Mouse (Mus musculus): ENCODE data around the gene Zdhhc5. TPM values are rescaled to one million over a fixed set of nuclear protein-coding genes. Genes with fewer than 3 reads are reported as not detected.
"Not testable (repeated sequence)": the region's sequence is repeated elsewhere in the genome, so short reads cannot be mapped to it uniquely, and the experiment has no call there.

The Zdhhc5 gene
- total RNA-seq, 2 experiments from 2014 or later: 29.2 to 39.8 TPM

- peak; percentile 12; the same call in 1 of the 2 replicates for ATAC-seq (replicated peaks; ENCODE audit: low FRiP score, poor library complexity, severe bottlenecking)
Observed at GRCm38 (mm10) chr2:84736312-84737161, 21.6 kb upstream of the Zdhhc5 start.

- ATAC-seq (replicated peaks; ENCODE audit: low FRiP score, poor library complexity, severe bottlenecking): peak; percentile 71
Observed at GRCm38 (mm10) chr2:84735346-84735920, 20.5 kb upstream of the Zdhhc5 start.

- peak; percentile 18 for ATAC-seq (replicated peaks; ENCODE audit: low FRiP score, poor library complexity, severe bottlenecking)
Observed at GRCm38 (mm10) chr2:84734919-84735318, 19.9 kb upstream of the Zdhhc5 start.

GRCm38 (mm10) chr2:84734351-84734864 lies 19.4 kb upstream of the Zdhhc5 start:
- ATAC-seq (replicated peaks; ENCODE audit: low FRiP score, poor library complexity, severe bottlenecking): no peak

- ATAC-seq (replicated peaks; ENCODE audit: low FRiP score, poor library complexity, severe bottlenecking): peak; percentile 57
Observed at GRCm38 (mm10) chr2:84733579-84734300, 18.8 kb upstream of the Zdhhc5 start, which contains the start of gene Ypel4. TSS of gene Ypel4 (plus strand) at chr2:84734058.

GRCm38 (mm10) chr2:84732394-84732793 lies 17.4 kb upstream of the Zdhhc5 start:
- ATAC-seq (replicated peaks; ENCODE audit: low FRiP score, poor library complexity, severe bottlenecking): no peak

- ATAC-seq (replicated peaks; ENCODE audit: low FRiP score, poor library complexity, severe bottlenecking): no peak
Observed at GRCm38 (mm10) chr2:84731206-84731605, 16.2 kb upstream of the Zdhhc5 start.

GRCm38 (mm10) chr2:84728191-84728590 lies 13.2 kb upstream of the Zdhhc5 start:
- not testable (repeated sequence) for ATAC-seq (replicated peaks; ENCODE audit: low FRiP score, poor library complexity, severe bottlenecking)

GRCm38 (mm10) chr2:84727172-84727858 lies 12.3 kb upstream of the Zdhhc5 start, which contains the start of gene Clp1:
TSS of gene Clp1 (minus strand) at chr2:84727350.
- ATAC-seq (replicated peaks; ENCODE audit: low FRiP score, poor library complexity, severe bottlenecking): peak; percentile 95

GRCm38 (mm10) chr2:84726716-84727115 lies 11.7 kb upstream of the Zdhhc5 start:
- no peak for ATAC-seq (replicated peaks; ENCODE audit: low FRiP score, poor library complexity, severe bottlenecking)

GRCm38 (mm10) chr2:84725770-84726169 lies 10.8 kb upstream of the Zdhhc5 start:
- no peak for ATAC-seq (replicated peaks; ENCODE audit: low FRiP score, poor library complexity, severe bottlenecking)

- no peak for ATAC-seq (replicated peaks; ENCODE audit: low FRiP score, poor library complexity, severe bottlenecking)
Observed at GRCm38 (mm10) chr2:84723856-84724255, 8.9 kb upstream of the Zdhhc5 start.

GRCm38 (mm10) chr2:84721182-84721581 lies 6.2 kb upstream of the Zdhhc5 start:
- ATAC-seq (replicated peaks; ENCODE audit: low FRiP score, poor library complexity, severe bottlenecking): no peak

GRCm38 (mm10) chr2:84720718-84721117 lies 5.7 kb upstream of the Zdhhc5 start:
- ATAC-seq (replicated peaks; ENCODE audit: low FRiP score, poor library complexity, severe bottlenecking): no peak

- ATAC-seq (replicated peaks; ENCODE audit: low FRiP score, poor library complexity, severe bottlenecking): no peak
Observed at GRCm38 (mm10) chr2:84717357-84717756, 2.4 kb upstream of the Zdhhc5 start.

GRCm38 (mm10) chr2:84716423-84717355 lies 1.7 kb upstream of the Zdhhc5 start:
- ATAC-seq (replicated peaks; ENCODE audit: low FRiP score, poor library complexity, severe bottlenecking): peak; percentile 39

- ATAC-seq (replicated peaks; ENCODE audit: low FRiP score, poor library complexity, severe bottlenecking): peak; percentile 87
Observed at GRCm38 (mm10) chr2:84715562-84716361, 782 bp upstream of the Zdhhc5 start.

- ATAC-seq (replicated peaks; ENCODE audit: low FRiP score, poor library complexity, severe bottlenecking): peak; percentile 7; the same call in 1 of the 2 replicates
Observed at GRCm38 (mm10) chr2:84714422-84714810, 564 bp downstream of the Zdhhc5 start.
